Mouse (Mus musculus): Measurements from ENCODE around the gene Egflam.

Egflam gene

GRCm38 (mm10) chr15:7216581-7217272 is 181.5 kb downstream of the Egflam start:
- DNase-seq (ENCODE audit: low read depth) = peak; percentile 76

GRCm38 (mm10) chr15:7215845-7216244 is 182.3 kb downstream of the Egflam start:
- DNase-seq (ENCODE audit: low read depth) = no peak

GRCm38 (mm10) chr15:7213683-7214082 is 184.5 kb downstream of the Egflam start:
- no peak for DNase-seq (ENCODE audit: low read depth)

GRCm38 (mm10) chr15:7208180-7208579 is 190.0 kb downstream of the Egflam start:
- no peak for DNase-seq (ENCODE audit: low read depth)

- DNase-seq (ENCODE audit: low read depth) = no peak
Measured at GRCm38 (mm10) chr15:7207292-7207691, 190.9 kb downstream of the Egflam start.

- no peak for DNase-seq (ENCODE audit: low read depth)
Measured at GRCm38 (mm10) chr15:7206110-7206509, 192.1 kb downstream of the Egflam start.

GRCm38 (mm10) chr15:7204917-7205316 is 193.3 kb downstream of the Egflam start:
- DNase-seq (ENCODE audit: low read depth) = no peak

- no peak for DNase-seq (ENCODE audit: low read depth)
Measured at GRCm38 (mm10) chr15:7203606-7204330, 194.4 kb downstream of the Egflam start.

GRCm38 (mm10) chr15:7202981-7203380 is 195.2 kb downstream of the Egflam start:
- no peak for DNase-seq (ENCODE audit: low read depth)

- DNase-seq (ENCODE audit: low read depth) = no peak
Measured at GRCm38 (mm10) chr15:7201421-7202380, 196.5 kb downstream of the Egflam start.

- no peak for DNase-seq (ENCODE audit: low read depth)
Measured at GRCm38 (mm10) chr15:7200286-7200685, 197.9 kb downstream of the Egflam start.

- DNase-seq (ENCODE audit: low read depth) = no peak
Measured at GRCm38 (mm10) chr15:7198816-7199215, 199.4 kb downstream of the Egflam start.

GRCm38 (mm10) chr15:7197652-7198445 is 200.3 kb downstream of the Egflam start:
- no peak for DNase-seq (ENCODE audit: low read depth)

- no peak for DNase-seq (ENCODE audit: low read depth)
Measured at GRCm38 (mm10) chr15:7194748-7195221, 203.4 kb downstream of the Egflam start.

- no peak for DNase-seq (ENCODE audit: low read depth)
Measured at GRCm38 (mm10) chr15:7194147-7194720, 204.0 kb downstream of the Egflam start.

- no peak for DNase-seq (ENCODE audit: low read depth)
Measured at GRCm38 (mm10) chr15:7192582-7192981, 205.6 kb downstream of the Egflam start.

- DNase-seq (ENCODE audit: low read depth) = no peak
Measured at GRCm38 (mm10) chr15:7191074-7191473, 207.1 kb downstream of the Egflam start.

GRCm38 (mm10) chr15:7189678-7190454 is 208.3 kb downstream of the Egflam start:
- no peak for DNase-seq (ENCODE audit: low read depth)

- no peak for DNase-seq (ENCODE audit: low read depth)
Measured at GRCm38 (mm10) chr15:7187682-7188081, 210.5 kb downstream of the Egflam start.

- no peak for DNase-seq (ENCODE audit: low read depth)
Measured at GRCm38 (mm10) chr15:7180576-7180975, 217.6 kb downstream of the Egflam start.

Measured in c-Kit-positive CD71-negative TER-119-negative erythroid progenitor cells, embryonic 14.5 days (primary cell).